Mouse (Mus musculus): Measurements from ENCODE around the gene Lnpk.
A peak's percentile ranks its signal among the peaks of the same experiment; 100 is the strongest.

Gene Lnpk

DNA sequence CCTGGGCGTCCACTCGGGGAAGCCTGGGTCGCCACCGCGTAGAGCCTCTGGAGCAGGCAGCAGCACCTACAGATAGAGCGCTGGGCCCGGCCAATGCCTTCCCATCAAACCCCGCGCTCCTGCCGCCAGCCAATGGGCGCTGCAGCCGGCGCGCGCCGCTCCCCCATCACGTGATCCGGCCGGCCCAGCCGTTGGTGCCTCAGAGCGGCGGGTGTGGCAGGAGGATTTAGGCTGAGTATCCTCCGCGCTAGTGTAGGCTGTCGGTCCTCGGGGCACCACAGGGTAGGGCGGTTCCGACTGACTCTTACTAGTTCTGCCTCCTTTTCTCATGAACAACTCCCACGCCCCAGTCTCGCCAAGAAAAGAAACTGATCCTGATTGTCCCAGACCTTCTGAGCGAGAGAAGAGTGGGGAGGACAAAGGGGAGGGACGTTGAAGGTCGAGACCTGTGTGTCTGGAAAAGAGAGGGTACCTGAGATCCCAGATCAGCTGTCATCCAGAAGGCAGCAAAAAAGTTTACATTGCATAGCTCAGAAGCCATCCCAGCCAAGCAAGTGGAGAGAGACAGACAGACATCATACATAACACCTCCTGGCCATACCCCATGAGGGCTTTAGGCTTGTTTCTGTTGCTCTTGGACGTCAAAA lies at the start of gene Lnpk:
TSS of gene Lnpk (minus strand) at position 593 of the 647 bp plus-strand sequence.
- DNase-seq = peak; percentile 96

DNA sequence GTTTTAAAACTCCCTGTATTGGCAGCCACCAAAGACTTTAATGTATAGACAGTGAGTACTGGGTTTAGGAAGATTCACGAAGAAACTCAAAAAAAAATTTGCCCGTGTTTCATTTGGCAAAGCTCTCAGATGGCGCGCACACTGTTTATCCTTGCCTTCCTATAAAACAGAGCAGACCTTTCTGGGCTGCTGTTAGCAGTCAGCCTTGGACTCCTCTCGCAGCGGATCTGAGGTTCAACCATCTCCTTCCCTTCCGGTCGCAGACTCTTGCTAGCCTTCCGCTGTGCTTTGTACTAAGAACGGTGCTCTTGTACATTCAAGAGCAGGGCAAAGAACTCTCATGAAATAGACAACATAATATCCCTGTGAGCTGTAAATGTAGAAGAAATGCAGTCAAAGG lies 41.1 kb upstream of the Lnpk start:
- no peak for DNase-seq

DNA sequence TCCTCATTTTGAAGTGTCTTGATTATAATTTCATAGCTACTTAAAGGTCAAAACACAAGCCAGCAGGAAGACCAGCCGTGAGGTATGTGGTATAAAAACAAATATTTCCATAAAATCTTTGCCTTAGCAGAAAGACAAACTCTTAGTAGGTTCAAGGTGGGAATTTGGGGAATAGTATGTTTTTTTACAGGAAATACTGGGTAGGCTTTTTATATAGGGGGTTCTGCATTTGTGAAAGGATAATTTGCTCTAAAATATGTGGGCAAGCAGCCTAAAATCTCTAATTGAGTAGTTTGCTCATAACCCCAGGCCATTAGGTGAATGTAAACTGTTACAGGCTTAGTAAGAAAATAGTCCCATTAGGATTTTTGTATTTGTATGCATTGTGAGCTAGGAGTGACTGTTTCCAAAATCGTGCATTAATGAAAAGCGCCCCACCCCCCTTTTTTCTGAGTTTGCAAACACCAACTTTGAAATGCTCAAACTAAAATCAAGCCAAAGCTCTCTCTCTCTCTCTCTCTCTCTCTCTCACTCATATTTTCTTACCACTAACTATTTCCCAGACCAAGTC lies 40.5 kb upstream of the Lnpk start:
- no peak for DNase-seq

DNA sequence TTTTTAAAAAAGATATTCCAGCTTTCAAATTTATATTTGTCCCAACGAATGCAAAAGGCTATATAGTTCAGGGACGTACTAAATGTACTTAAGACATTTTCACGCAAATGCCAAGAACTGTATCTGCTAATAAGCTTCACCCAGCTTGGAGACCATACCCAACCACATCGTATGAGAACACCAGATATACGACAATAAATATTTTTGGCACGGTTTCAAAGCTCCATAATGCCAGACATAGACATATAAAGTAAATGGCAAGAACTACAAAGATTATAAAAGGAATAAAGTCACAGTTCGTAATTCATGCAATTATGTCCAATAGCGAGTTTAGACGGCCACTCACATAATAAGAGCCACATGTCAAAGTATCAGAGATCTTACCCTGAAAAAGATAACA lies 38.5 kb upstream of the Lnpk start:
- DNase-seq = no peak

DNA sequence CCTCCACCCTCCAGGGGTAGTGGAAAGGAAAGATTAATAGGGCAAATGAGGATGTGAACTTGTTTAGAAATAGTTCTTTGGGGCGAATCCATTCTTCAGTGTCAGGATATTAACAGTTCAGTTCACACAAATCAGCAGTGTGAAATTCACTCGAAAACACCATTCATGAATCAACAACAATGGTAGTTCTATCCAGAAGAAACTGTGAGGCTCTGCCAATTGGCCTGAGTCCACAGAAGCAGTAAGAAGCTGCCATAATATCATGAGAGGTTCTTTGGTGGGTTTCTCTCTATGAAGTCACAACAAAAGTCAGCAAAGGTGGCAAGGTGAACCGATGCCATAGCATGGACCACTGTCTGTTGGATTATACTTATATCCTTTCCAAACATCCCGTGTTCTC lies 32.2 kb upstream of the Lnpk start:
- no peak for DNase-seq

DNA sequence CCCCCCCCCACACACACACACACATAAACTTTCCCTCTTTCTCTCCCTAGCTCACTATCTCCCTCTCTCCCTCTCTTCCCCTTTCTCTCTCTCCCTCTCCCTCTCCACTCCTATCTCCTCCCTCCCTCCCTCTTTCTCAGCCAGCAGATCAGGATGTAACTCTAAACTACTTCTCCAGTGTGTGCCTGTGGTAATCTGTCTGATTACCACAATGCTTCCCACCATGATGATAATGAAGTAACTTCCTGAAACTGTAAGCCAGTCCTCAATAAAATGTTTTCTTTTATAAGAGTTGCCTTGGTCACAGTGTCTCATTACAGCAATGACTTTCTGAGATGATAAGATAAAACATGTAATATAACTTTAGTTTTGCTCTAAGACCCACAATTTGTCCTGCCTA lies 30.1 kb upstream of the Lnpk start:
- DNase-seq = no peak

DNA sequence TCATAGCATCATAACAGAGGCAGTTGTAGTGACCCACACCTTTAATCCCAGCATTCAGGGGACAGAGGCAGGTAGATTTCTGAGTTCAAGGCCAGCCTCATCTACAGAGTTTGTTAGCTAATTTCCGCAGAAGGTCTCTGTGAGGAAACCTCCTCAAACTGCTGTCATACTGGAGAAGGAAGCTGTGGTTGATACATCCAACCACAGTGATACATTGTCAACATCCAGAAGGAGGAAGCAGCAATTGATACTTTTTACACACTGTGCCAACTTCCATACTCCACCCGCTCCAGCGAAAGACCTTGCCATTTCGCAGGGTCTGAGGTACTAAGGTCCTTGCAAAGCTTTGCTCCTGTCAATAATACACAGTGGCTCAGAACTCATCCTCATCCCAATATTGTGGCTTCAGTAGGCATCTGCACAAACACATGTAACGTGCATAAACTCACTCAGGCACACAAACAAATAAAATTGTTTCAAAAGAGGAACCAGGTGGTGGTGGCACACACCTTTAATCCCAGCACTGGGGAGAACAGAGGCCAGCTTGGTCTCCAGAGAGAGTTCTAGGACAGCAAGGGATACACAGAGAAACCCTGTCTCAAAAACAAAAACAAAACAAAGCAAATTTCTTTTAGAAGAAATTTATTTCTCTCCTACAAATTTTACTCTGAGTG lies 27.0 kb upstream of the Lnpk start:
- no peak for DNase-seq

DNA sequence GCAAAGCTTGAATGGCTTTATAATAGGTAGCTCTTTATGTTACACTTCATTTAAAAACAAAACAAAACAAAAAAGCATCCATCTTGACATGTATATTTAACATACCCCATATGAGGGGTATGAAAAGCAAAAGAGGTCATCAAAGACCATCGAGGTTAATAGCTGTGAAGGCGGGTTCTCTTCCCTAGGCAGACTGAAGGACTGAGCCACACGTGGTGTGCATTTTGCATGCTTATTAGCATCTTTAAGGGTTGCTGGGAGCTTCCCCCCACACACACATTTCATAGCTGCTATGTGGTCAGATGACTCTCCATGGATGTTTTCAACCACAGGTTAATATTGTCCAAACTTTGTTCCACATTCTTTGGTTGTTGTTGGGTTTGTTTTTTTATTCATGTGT lies 24.8 kb upstream of the Lnpk start:
- DNase-seq = no peak

DNA sequence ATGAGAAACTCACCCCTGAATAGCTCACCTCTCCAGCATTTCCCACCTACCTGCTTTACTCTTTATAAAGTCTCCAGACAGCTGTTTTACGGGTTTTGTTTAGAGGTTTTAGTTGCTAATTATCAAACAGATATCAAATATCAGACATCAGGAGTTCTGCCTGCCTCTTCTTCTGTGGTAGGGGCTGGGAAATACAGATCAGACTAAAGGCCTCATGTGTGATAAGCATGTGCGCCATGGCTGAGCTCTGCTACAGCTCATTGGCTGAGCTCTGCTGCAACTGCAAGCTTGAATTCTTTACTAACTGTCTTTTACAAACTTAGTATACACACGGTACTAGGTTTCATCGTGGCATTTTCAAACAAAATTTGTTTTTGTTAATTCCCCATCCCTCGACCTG lies 23.2 kb upstream of the Lnpk start:
- no peak for DNase-seq

DNA sequence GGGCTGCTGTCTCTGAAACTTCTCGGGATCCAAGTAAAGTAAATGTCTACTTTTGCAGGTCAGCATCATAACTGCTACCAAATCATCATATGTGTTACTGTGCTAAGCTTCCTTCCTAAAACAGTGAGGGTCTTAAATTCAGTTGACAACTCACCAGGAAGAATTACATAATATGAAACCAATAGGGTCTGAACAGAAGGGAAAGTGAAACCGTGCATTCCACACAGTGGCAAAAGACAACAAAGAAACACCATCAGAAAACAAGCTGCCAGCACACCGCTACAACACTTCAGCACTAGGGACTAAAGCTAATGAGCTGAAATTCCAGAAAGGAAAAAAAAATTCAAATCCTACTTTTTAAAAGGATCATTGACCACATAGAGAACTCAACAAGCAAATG lies 17.9 kb upstream of the Lnpk start:
- no peak for DNase-seq

DNA sequence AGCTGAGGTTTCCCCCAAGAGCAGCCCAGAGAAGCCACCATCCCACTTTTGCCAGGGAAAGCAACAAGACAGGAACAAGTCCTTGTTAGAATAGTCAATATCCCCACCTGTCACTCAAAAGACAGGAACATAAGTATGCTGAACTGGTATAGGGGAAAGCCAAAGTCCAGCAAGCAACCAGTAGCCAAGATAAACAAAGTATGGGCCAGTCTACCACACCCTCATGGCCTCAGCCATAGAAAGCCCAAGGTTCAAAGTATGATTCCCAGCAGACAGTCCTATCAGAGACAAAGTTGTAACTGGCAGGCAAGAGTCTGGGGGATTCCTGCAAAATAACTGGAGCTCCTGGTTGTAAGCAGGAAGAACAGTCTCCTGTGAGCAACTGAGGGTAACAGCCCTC lies 16.9 kb upstream of the Lnpk start:
- DNase-seq = no peak

DNA sequence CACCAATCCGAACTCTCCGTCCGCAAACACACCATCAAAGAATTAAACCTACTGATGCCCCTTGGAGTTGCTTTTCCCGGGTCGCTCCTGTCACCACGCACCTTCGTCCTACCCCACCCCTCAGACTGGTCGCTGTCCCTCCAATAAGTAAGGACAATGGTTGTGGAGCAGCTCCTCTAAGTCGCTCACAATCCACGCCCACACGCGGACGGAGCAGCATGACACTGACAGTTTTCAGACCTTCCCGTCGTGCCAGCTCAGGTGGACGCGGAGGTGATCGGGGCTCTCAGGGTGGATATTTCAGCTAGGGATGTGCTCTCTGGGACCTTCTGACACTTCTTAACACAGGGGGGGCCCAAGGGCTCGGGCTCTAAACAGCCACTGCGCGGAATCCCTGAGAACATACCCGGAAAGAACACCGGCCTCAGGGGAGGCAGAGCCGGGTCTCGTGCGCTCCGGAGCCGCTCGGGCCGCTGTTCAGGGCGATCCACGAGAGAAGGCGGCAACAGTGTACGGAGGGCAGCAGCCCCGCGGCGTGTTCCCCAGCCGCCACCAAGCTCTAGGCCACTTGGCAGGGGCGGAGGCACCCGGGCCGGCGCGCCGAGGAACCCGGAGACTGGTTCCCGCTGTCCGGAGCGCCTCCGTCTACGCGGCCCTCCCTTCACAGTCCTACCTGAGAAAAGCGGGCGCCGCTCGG lies 941 bp downstream of the Lnpk start:
- DNase-seq = peak; percentile 44

DNA sequence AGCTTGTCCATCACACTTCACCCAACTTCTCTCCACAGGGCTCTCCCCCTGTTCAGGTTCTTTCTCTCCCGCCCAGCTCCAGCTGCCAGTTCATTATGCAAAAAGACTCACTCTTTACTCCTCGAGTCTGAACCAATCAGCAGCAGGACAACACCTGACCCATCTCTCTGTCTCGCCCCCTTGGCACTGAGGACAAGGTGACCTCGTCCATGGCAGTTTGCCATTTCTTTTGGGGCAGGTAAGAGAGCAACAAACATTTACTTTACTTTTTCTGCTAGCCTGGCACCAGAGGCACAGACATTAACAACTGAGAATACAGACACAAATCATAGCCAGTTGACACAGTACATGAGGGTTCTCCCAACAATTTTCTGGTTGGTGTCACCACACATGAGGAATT lies 8.8 kb downstream of the Lnpk start:
- DNase-seq = no peak

DNA sequence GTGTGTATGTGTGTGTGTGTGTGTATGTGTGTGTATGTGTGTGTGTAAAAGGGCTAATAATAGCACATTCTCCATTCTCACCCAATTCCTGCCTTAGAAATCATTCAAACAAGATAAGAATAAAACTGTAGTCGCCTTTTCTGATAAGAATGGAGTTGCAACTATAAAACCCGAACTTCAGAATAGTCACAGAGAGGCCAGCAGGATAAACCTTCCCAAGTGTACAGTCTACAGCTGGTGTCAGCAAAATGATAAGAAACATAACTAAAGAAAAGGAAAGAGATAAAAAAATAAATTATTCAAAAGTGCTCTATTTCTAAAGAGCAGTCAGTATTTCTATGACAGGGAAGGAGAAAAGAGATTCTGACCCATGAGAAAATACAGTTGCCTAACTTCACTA lies 19.4 kb downstream of the Lnpk start:
- no peak for DNase-seq

DNA sequence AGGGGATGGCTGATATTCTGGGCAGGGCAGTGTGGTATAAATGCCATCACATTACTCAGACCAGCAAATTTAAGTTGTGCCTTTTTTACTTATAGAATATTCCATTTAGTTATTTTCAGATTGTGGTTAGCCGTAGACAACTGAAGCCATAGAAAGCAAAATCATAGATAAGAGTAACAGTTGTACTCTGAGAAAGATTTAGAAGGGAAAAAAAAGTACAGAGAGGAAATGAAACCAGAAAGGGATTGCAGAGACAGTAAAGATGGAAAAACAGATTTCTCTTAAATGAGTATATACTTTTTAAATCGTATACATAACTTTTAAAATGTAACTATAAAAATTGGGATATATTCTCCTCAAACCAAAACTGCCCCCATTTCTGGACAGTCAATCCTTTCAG lies 20.1 kb downstream of the Lnpk start:
- no peak for DNase-seq

DNA sequence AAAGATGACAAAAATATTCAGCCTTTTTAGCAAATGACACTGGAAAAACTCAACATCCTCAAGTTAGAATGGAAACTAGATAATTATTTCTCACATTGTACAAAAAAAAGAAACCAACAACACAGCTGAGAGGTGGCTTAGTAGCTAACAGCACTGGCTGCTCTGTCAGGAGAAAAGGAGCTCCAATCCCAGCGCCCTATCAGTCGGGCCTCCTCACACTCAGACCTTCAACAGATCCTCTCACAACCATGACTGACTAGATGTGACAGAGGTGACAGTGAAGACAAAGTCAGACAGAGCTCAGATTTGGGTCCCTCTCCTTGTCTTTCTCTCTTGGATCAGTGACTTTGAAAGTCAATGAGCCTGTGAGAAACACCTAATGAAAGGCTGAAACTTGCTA lies 21.8 kb downstream of the Lnpk start:
- DNase-seq = no peak

DNA sequence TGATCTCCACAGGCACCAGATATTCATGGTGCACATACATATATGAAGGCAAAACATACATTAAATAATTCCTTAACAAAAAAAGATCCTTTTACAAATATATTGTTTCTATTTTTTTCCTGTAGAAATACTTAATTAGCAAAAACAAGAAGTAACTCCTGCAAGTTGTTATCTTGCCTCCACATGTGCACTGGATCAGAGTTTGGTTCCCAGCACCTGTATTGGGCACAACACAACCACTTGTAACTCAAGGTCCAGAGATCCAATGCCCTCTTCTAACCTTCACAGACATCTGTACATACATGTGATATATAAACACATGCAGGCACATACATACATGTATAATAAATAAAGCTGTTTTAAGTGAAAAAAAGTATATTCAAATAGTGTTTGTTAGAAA lies 27.3 kb downstream of the Lnpk start:
- DNase-seq = no peak

DNA sequence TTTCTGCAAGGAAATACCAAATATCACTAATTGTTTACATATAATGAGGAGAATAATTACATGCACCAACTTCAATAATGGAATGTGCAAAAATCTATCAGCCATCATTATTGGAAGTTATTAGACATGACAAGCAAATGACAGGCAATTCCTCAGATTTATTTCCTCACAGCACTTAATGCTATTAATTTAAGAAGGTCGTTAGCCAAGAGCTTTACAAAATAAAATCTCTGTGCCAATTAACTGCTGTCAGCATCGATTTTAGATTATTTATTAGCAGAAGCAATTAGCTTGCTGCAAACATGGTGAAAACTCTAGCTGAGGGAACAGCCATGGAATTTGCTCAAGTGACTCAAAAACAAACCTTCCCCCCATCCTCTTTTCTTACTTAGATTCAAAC lies 30.9 kb downstream of the Lnpk start:
- DNase-seq = no peak

DNA sequence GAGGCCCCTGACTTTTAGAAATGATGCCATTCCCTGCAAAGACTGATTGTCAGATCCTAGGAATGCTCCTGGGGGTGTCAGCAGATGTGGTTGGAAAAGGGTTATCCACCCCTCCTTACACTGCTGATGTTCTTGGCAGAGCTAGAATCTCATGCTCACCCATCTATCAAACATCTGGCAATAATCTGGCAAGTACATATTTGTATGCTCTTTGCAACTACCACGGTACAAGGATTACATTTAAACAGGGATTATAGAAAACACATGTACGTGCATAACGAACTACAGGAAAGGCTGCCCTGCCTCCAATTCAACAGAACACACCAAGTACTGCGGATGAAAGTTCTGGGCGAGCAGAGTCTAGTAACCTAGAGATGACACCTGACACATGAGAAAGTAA lies 70.9 kb downstream of the Lnpk start:
- DNase-seq = no peak

DNA sequence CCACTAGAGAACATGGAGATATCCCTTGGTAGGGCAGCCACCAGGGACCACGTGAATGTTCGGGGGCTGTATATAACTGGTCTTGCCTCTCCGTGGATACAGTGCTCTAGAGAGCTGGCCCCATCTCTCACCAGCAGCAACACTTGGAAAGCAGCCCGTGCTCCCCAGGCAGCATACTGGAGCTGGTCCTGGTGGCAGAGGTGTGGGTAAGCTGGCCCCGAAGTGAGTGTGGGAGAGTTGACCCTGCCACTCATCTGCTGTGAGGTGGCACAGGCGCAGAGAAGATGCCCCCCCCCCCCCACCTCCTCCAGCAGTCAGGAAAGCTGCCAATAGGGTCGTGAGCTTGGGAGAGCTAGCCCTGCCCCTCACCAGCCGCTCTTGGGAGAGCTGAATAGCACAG lies 72.8 kb downstream of the Lnpk start:
- no peak for DNase-seq

DNA sequence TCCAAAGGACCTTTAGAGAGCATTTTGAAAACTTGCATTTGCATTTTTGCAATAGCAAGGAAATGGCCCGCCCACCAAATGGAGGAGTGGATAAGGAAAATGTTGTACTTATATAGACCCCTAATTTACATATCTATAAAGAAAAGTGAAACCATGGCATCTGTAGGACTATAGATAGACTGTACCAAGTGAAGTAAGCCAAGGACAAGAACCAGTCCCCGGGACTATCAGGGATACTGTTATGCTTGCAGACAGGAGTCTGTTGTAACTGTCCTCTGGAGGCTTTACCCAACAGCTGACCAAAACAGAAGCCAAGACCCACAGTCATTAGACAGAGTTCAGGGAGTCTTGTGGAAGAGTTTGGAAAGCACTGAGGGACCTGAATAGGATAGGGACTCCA lies 78.9 kb downstream of the Lnpk start:
- no peak for DNase-seq

DNA sequence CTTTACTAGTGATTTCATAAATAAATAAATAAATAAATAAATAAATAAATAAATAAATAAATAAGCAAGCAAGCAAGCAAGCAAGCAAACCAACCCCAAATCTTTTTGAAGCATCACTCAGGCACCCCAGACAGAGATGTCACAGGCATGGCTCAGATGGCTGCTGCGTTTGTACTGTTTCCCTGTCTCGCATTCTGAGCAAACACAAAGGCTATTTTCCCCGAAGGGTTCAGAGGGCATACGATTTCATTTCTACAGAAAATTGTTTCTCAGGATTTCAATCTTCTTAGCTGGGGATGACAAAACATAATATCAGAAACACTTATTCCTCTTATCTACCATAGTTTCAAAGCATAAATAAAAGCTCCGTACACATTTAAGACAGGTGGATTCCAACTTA lies 81.4 kb downstream of the Lnpk start:
- no peak for DNase-seq

DNA sequence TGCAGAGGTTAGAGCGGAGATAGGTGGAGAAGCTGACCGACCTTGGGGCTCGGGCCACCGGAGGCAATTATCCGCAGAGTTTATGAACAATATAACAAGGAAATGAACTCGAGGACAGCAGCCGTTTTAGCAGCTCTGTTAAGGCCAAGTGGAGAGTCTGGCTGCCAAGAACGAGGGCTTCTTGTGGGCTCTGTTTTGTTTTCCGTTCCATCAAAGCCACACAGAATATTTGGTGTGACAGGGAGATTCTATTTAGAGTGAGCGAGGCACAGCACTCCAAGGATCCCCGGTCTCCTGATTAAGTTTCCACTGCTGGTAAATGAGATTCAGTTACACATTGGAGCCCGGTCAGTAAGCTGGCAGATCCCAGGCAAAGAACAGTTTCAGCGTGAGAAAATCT lies 87.8 kb downstream of the Lnpk start:
- DNase-seq = no peak

DNA sequence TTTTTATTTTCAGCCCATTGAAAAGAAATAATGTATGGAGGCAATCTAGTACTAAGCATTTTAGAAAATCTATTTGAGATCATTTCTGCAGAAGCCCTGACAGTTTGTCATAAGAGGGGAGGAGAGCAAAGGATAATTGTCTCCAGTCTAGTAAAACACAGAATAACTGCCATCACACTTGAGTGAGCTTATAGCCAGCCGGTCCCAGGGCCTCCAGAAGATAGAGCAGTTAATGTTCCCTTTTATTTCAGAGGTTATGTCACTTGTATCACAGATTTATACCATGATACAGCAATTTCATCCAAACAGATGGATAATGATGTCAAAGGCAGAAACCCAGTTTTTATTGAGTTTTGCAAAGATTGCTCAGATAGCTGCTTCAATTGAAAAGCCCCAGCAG lies 89.0 kb downstream of the Lnpk start:
- DNase-seq = no peak

Measured in right cerebral cortex, postnatal 25 days (tissue).